Mouse (Mus musculus) ES-Bruce4 (cell line): ENCODE results near the gene Ap3d1. TPM values are rescaled to one million over a fixed set of nuclear protein-coding genes. Genes with fewer than 3 reads are reported as not detected.

Experiments used
- H3K27ac ChIP-seq: 2 replicates; pipeline ENCODE4 v1.5.1; 2012; ENCODE audit warnings: low read length, inconsistent platforms; ENCODE audit not compliant: insufficient read depth
- H3K27me3 ChIP-seq: 2 replicates; pipeline ENCODE4 v1.6.1; 2012; ENCODE audit warnings: mild to moderate bottlenecking, low read length, inconsistent platforms; ENCODE audit not compliant: control insufficient read depth, poor library complexity, insufficient read depth, severe bottlenecking
- H3K36me3 ChIP-seq: 2 replicates; pipeline ENCODE4 v1.6.1; 2012; ENCODE audit warnings: inconsistent platforms, mild to moderate bottlenecking, low read length, moderate library complexity; ENCODE audit not compliant: control insufficient read depth, poor library complexity, insufficient read depth, severe bottlenecking
- H3K4me1 ChIP-seq: one replicate; pipeline ENCODE4 v1.8.1; 2011; ENCODE audit warnings: low read length; ENCODE audit not compliant: control insufficient read depth, insufficient read depth
- H3K4me3 ChIP-seq: 2 replicates; pipeline ENCODE4 v1.5.1; 2011; ENCODE audit warnings: low read depth, mild to moderate bottlenecking, low read length
- H3K9ac ChIP-seq: 2 replicates; pipeline ENCODE4 v1.6.1; 2012; ENCODE audit warnings: low read depth, mild to moderate bottlenecking, inconsistent platforms; ENCODE audit not compliant: poor library complexity, severe bottlenecking
- H3K9me3 ChIP-seq: replicated peaks from 2 replicates; pipeline ENCODE4 v1.6.1; 2012; ENCODE audit warnings: mild to moderate bottlenecking, low read length, inconsistent platforms; ENCODE audit not compliant: control insufficient read depth, poor library complexity, insufficient read depth, severe bottlenecking
- CTCF ChIP-seq: IDR thresholded peaks from one replicate; pipeline ENCODE4 v1.8.1; 2011; ENCODE audit warnings: low read depth, low read length
- EP300 ChIP-seq: IDR thresholded peaks from 2 replicates; pipeline ENCODE4 v1.6.1; 2011; ENCODE audit warnings: low read depth, low read length; ENCODE audit not compliant: insufficient read depth
- POLR2A ChIP-seq: IDR thresholded peaks from one replicate; pipeline ENCODE4 v1.8.1; 2011; ENCODE audit warnings: low read length; ENCODE audit not compliant: insufficient read depth
- polyA plus RNA-seq: library from polyadenylated mRNA; stranded (reverse); fragments of >200 nt; gene quantifications from 2 replicates; pipeline ENCODE4 v1.2.4, GENCODE M21; 2011; ENCODE audit warnings: low read depth; ENCODE audit not compliant: missing spikeins, insufficient read depth, insufficient read length

Ap3d1 gene
- polyA plus RNA-seq, 1 experiment, result 55.2 TPM

- Histone ChIP-seq H3K36me3 (peaks cover 9% of the 10 kb centered on the region), H3K27me3 (no peaks in the 10 kb centered on the region), H3K4me1 (no peaks in the 10 kb centered on the region), H3K27ac (no peak overlapping the region), H3K4me3 (no peak overlapping the region), H3K9me3 (no peaks in the 10 kb centered on the region), H3K9ac (no peak overlapping the region)
- TF ChIP-seq EP300 (no peak), CTCF (no peak), POLR2A (no peak)
Observed at GRCm38 (mm10) chr10:80738657-80739056, 3.4 kb downstream of the Ap3d1 start.

- H3K4me3 ChIP-seq, result no peak overlapping the region
- H3K4me1 ChIP-seq, result no peaks in the 10 kb centered on the region
- no peak overlapping the region for H3K27ac ChIP-seq
- H3K9ac ChIP-seq, result no peak overlapping the region
- H3K27me3 ChIP-seq, result no peaks in the 10 kb centered on the region
- H3K9me3 ChIP-seq, result no peaks in the 10 kb centered on the region
- peaks cover 9% of the 10 kb centered on the region for H3K36me3 ChIP-seq
- TF ChIP-seq POLR2A, result no peak
- TF ChIP-seq CTCF, result no peak
- TF ChIP-seq EP300, result no peak
Observed at GRCm38 (mm10) chr10:80736731-80737130, 5.3 kb downstream of the Ap3d1 start.

GRCm38 (mm10) chr10:80732611-80733101 is 9.4 kb downstream of the Ap3d1 start:
- Histone ChIP-seq H3K27me3 (no peaks in the 10 kb centered on the region), H3K4me1 (no peaks in the 10 kb centered on the region), H3K9me3 (no peaks in the 10 kb centered on the region), H3K27ac (no peak overlapping the region), H3K4me3 (no peak overlapping the region), H3K36me3 (peaks cover 23% of the 10 kb centered on the region), H3K9ac (no peak overlapping the region)
- TF ChIP-seq CTCF (no peak), EP300 (no peak), POLR2A (no peak)

GRCm38 (mm10) chr10:80727369-80728127 is 14.5 kb downstream of the Ap3d1 start:
- Histone ChIP-seq H3K9ac (no peak overlapping the region), H3K4me3 (no peak overlapping the region), H3K27ac (no peak overlapping the region), H3K9me3 (no peaks in the 10 kb centered on the region), H3K4me1 (no peaks in the 10 kb centered on the region), H3K27me3 (no peaks in the 10 kb centered on the region), H3K36me3 (peaks cover 29% of the 10 kb centered on the region)
- TF ChIP-seq EP300 (no peak), CTCF (no peak), POLR2A (no peak)

GRCm38 (mm10) chr10:80717281-80717680 is 24.8 kb downstream of the Ap3d1 start:
- TF ChIP-seq POLR2A (no peak), EP300 (no peak), CTCF (no peak)
- Histone ChIP-seq H3K4me1 (no peaks in the 10 kb centered on the region), H3K9me3 (no peaks in the 10 kb centered on the region), H3K27me3 (no peaks in the 10 kb centered on the region), H3K9ac (no peak overlapping the region), H3K4me3 (no peak overlapping the region), H3K27ac (no peak overlapping the region), H3K36me3 (peaks cover 34% of the 10 kb centered on the region)

GRCm38 (mm10) chr10:80710834-80711233 is 31.2 kb downstream of the Ap3d1 start:
- Histone ChIP-seq H3K4me3 (no peak overlapping the region), H3K36me3 (peaks cover 31% of the 10 kb centered on the region), H3K9ac (no peak overlapping the region), H3K4me1 (no peaks in the 10 kb centered on the region), H3K27me3 (no peaks in the 10 kb centered on the region), H3K9me3 (no peaks in the 10 kb centered on the region), H3K27ac (no peak overlapping the region)
- TF ChIP-seq EP300 (no peak), CTCF (no peak), POLR2A (no peak)
